Mouse (Mus musculus): Measurements from ENCODE around the gene Trak1.

Gene Trak1

DNA sequence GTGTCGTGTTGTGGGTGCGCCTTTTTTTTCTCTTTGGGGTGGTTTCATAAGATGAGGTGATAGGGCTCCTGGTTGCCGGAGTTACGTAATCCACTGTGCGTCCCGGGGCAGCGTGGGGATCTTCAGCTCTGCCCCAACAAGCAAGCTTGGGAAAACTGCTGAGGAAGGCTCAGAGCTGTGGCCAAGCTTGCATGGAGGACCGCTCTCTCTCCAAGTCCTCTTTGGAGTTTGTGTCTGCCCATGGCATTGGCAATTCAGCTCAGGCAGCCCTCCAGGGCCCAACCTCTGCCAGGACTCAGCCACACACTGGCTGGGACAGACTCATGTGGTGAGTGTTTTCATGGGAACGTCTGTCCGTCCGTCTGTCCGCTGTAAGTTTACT is 69.6 kb downstream of the Trak1 start:
- in situ Hi-C loops (cut with MboI, MseI): no loop called here

DNA sequence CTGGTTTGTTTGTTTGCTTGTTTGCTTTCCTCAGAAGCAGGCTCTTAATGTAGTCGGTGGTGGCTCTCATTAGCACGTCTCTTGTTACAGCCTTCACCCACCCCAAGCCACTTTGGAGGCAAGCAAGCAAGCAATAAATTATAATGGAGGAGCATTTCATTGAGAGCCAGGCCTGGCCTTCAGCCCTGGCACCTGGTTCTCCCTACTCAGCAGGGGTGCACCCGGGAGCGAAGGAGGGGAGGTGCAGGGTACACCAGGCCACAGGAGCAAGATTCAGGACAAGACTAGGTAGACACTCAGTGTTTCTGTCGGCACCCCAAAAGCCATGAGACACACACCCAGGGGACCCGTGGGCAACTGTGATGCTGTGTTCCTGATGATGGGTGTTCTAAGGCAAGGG is 72.3 kb downstream of the Trak1 start:
- in situ Hi-C loops (cut with MboI, MseI): no loop called here

DNA sequence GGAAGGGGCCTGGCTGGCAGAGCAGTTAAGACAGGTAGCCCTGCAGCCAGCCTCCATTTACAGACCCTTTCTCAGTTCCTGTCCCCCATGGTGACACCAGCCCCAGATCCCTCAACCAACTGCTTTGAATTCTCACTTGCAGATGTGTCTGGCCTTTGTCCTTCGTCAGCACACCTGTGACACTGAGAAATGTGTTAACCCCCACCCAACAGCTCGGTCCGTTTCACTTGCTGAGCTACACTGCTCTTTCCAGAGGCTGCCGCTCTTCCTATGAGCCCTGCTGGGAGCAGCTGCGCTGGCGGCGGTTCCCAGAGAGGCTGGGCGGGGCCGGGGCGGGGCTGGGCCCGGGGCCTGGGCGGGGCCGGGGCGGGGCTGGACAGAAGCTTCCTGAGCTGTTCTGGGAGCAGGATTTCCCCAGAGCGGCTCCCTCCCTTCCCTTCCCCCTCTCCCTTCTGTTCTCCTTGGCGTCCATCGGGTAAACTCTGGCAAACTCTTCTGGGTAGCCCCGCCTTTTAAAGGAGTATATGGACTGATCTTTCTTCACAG is 74.1 kb downstream of the Trak1 start:
- in situ Hi-C loops (cut with MboI, MseI): loop anchor here (5.0 kb wide), 2 partner anchors 84 to 109 kb away; no protein-coding TSS in a partner anchor

DNA sequence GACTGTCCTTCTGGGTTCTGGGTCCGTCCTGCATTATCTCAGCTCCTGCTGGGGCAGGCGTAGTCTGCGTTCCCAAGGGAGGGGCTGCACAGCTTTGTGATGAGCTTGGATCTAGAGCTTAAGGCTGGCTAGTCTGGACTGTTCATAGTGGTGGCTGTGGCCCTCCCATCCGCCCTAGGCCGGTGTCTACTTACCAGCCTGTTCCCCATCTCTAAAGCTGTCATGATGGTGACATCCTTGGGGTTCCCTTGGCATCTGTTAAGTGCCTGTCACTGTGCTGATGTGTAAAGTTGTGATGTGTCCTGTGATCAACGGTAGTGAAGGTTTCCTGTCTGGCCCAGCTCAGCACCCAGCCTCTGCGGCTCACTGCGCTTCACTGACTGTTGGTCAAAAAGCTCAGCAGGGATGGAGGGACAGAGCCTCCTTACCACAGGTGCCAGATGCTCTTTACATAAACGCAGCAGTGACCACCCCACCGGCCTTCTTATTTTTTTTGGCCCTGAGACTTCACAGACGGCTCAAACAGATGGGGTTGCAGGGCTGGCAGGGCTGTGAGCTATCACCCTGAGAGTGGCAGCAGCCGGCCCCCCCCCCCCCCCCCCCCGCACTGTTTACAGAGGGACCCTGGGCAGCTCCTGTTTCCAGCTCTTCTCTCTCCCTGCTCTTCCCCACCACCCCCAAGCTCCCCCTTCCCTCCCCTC is 74.8 kb downstream of the Trak1 start:
- in situ Hi-C loops (cut with MboI, MseI): loop anchor here (5.0 kb wide), 2 partner anchors 85 to 110 kb away; no protein-coding TSS in a partner anchor

DNA sequence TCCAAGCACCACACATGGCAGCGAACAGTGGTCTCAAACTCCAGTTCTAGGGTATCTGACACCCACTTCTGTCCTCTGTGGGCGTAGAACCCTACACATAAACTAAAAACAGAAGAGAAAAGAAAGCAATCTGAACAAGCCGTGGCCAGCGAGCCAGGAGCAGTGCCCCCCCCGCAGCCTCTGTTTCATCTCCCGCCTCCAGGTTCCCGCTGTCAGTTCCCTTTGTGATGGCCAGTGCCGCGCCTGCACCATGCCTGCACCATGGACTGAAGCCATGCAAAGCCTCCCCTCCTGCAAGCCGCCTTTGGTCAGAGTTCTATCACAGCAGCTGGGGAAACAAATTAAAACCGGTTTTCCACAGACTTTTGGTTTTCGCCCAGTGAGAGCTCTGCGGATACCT is 75.8 kb downstream of the Trak1 start:
- in situ Hi-C loops (cut with MboI, MseI): loop anchor here (5.0 kb wide), 2 partner anchors 86 to 111 kb away; no protein-coding TSS in a partner anchor

DNA sequence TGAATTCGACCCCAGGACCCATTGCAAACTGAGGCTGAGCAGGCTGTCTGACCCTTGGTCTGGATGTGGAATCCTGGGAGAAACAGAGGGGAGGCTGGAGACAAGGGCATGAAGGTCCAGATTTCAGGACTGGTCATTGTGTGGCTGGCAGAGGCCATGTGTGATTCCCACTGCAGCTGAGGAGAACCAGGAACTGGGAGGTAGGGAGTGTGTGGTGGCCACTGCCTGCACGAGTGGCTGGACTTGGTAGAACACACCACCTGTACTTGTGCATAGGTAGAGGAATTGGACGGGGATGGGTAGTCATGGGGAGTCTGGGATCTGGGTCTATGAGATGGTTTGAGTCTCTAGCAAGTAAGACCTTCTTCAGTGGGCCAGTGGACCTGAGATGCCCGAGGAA is 76.2 kb downstream of the Trak1 start:
- in situ Hi-C loops (cut with MboI, MseI): loop anchor here (5.0 kb wide), 2 partner anchors 86 to 111 kb away; no protein-coding TSS in a partner anchor

DNA sequence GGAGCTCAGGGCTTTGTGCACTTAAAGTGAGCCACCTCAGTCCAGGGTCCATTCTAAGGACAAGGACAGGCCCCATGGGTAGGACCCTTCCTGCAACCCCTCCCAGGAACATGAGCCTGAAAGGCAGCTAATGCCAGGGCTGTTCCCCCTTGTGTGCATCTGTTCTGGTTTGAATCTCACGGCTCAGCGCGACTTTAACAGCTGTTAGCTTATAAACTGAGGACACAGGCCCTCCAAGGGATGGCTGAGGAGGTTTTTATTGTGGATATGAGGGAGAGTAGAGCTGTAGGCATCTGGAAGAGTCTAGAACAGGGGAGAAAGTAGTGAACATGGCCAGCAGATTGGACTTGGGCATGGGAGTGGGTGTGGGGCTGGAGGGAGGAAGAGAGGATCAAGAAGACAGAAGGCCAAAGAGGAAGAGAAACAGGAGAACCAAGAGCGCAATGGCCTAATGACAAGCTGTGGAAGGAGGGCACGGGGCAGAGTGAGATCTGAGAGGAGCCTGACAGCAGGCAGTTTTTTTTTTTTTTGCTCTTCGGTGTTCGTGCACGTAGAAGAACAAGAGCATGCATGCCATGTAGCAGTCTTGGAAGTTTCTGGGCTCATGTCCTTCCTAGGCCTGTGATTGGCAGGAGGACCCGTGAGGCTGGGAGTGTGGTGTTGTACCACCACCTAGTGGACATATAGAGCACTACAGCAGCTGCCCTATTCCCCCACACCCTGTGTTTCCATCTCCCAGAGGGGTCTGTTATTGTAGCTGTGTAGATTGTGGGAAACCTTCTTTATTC is 77.0 kb downstream of the Trak1 start:
- in situ Hi-C loops (cut with MboI, MseI): loop anchor here (5.0 kb wide), 2 partner anchors 87 to 112 kb away; no protein-coding TSS in a partner anchor

DNA sequence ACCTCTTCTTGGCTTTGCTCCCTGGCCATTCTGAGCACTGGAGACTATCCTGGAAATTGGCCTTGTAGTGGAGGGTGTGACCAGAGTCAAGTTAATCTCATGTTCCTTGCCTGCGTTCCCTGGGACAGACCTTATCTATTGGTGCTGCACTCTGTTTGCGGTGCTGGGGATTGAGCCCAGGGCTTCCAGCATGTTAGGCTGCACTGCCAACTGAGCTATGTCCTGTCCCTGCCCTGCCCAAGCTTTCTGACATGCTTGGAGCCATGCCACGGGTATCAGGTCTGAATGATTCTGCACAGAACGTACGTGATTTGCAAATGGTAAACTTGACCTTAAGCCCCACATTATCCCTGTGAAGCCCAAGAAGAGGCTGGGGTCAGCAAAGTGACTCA is 77.6 kb downstream of the Trak1 start:
- in situ Hi-C loops (cut with MboI, MseI): loop anchor here (5.0 kb wide), 2 partner anchors 88 to 113 kb away; no protein-coding TSS in a partner anchor

DNA sequence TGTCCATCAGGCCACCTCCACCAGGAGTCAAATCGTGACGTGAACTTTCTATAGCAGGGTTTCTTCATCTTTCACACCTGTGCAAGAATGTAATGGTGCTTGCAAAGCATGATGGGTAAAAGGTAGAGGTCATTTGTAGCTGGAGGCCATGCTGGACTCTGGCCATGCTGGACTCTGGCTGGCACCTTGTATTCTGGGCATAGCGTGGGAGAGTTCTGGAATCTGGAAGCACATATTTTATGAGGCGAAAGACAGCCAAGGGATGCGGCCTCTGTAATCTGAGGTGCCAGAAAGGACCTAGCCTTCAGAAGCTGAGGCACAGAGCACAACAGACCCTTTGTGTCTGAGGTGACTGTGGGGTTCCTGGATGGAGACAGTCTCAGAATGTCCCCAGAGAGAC is 78.8 kb downstream of the Trak1 start:
- in situ Hi-C loops (cut with MboI, MseI): no loop called here

DNA sequence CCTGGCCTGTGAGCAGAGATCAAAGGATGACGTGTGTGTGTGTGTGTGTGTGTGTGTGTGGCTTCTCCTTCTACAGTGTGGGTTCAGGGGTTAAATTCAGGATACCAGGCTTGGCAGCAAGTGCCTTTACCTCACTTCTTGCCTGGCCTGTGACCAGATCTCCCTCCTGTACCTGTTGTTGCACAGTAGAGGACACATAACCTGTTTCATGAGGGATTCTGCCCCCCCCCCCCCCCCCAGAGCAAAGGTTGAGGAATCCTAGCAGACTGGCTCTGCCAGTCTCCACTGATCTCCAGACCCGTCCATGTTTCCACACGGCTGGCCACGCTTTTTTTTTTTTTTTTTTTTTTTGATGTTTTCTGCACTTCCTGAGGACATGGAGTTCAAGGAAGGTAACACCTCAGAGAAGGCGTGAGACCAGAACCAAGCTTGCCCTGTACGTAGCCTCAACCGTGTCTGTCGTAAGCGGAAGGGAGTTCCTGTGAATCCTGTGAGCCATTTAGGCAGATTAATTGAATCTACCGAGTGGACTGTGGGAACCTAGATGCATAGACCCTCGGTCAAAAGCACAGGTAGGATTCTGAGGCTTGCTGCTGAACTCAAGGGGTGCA is 83.1 kb downstream of the Trak1 start:
- in situ Hi-C loops (cut with MboI, MseI): loop anchor here (10.0 kb wide), 2 partner anchors 234 to 1656 kb away; no protein-coding TSS in a partner anchor

DNA sequence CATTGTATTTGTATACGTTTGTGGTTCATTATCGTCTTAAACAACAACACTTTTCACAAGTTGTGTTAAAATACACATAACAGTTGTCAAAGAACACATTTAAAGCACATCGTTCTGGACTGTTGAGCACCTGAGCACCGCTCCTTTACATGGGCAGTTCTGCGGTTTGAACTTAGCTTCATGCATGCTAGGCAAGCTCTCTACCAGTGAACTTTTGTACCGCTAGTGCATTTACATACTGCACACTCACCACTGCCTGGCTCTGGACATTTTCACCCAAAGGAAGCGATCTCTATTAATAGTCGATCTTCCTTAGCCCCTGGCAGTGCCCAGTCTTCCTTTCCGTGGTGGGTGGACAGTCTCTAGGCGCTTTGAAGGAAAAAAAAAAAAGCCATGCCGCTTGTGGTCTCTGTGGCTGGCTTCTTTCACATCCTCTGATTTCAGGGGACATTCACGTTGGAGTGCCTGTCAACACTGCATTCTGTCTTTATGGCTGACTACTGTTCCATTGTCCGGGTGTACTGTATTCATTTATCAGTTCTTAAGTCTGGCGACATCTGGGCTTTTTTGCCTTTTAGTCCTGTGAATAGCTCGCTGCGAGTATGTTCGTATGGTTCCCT is 84.5 kb downstream of the Trak1 start:
- in situ Hi-C loops (cut with MboI, MseI): loop anchor here (10.0 kb wide), 2 partner anchors 233 to 1657 kb away; no protein-coding TSS in a partner anchor

DNA sequence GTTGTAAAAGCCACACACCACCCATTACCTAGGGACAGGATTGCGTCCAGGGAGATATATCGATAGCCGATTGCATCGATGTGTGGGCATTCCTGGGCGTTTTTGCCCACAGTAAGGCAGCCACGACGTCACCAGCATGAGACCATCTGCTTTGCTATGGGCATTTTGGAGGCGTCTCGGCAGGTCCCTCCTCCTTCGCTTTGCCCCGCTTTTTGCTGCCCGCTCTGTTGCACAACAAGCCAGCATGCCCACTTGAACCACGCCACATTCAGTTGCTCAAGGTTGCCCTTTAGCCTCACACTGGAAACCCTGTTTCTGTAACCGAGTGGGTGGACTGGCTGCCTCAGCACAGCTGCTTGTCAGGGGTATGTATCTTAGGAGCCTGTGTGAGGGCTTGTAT is 85.3 kb downstream of the Trak1 start:
- in situ Hi-C loops (cut with MboI, MseI): loop anchor here (10.0 kb wide), 2 partner anchors 232 to 1658 kb away; no protein-coding TSS in a partner anchor

DNA sequence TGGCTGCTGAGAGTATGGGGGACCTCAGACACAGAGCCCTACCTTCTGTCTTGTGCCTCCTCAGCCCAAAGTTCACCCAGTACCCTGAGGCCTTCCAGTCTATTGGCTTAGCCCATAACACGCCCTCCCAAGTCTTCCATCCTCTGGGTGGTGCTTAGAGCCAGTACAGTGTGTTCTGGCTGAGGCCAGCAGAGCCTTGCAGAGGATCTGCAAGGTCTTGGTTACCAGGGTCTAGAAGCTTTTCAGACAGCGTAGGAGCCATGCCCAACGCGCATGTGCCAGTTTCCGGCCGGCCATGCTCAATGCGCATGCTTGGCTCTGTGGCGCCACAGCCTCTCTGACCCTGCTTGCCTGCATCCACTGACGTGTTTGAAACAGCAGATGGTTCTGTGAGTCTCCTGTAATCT is 85.9 kb downstream of the Trak1 start:
- in situ Hi-C loops (cut with MboI, MseI): loop anchor here (10.0 kb wide), 2 partner anchors 232 to 1658 kb away; no protein-coding TSS in a partner anchor

DNA sequence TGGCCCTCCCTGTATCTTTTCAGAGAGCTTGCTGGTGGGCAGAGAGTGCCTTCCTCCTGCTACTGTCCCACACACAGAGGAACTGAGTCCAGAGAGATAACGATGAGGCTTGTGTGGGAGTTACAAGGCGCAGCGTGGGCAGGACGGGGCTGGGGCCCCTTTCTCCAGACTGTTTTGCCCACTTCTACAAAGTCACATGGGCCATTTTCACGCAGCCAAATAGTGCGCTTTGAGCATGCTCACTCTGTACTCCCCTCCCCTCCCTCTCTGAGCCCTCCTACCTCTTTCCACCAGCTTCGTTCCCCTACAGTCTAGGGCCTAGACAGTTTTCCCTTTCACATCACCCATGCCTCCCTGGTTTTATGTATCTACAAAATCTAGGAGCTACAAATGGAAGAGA is 87.3 kb downstream of the Trak1 start:
- in situ Hi-C loops (cut with MboI, MseI): loop anchor here (10.0 kb wide), 2 partner anchors 230 to 1660 kb away; no protein-coding TSS in a partner anchor

DNA sequence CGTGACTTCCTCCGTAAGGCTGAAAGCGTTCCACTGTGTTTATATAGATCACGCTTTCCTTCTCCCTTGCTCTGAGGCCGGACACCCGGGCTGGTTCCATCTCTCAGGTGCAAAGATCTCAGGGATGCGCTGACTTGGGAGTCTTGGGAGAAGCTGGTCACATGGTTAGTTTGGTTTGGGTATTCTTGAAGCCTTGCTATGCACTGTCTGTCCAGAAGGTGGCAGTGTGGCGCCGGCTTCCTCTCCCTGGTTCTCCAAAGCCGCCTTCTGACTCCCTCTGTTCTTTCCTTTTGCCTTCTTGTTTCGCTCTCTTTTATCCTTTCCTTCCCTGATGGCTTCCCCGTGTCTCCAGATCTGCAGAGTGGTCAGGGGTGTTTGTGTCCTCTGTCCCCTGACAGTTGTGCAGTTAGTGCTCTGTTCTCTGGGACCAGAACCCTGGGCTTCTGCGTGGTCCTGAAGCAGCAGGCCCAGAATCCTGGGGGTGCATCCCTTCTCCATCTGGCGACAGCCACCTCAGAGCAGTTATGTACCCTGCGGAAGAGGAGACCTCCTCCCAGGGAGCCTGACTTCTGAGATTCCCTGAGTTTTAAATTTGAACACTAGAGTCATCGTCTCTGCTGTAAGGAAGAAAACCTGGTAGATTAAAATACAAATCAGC is 87.9 kb downstream of the Trak1 start:
- in situ Hi-C loops (cut with MboI, MseI): loop anchor here (10.0 kb wide), 2 partner anchors 230 to 1660 kb away; no protein-coding TSS in a partner anchor

DNA sequence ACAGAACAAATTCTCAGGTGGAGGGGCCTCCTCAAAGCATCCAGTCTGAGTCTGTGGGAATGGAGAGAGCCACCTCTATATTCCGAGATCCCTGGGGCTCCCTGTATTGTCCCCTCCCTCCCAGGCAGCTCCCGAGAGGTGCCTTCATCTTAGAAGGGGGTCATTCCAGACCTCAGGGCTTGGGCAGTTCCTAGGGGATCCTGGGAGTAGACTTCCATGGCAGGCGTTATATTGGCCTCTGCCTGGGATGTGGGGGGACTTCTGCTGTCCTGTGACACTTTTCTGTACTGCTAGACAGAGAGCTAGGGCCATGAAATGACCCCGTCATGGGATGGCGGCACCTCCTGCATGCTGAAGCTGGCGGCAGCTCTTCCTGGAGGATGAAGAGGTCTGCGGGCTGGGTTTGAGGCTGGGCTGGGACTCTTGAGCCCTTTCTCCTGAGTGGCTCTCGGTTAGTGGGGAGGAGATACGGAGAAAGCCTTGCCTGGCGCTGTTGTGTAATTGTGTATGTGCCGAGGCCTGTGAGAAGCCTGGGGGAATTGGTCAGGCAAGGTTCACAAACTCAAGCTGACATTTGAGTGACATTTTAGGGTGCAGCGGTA is 88.5 kb downstream of the Trak1 start:
- in situ Hi-C loops (cut with MboI, MseI): loop anchor here (10.0 kb wide), 2 partner anchors 229 to 1661 kb away; no protein-coding TSS in a partner anchor

DNA sequence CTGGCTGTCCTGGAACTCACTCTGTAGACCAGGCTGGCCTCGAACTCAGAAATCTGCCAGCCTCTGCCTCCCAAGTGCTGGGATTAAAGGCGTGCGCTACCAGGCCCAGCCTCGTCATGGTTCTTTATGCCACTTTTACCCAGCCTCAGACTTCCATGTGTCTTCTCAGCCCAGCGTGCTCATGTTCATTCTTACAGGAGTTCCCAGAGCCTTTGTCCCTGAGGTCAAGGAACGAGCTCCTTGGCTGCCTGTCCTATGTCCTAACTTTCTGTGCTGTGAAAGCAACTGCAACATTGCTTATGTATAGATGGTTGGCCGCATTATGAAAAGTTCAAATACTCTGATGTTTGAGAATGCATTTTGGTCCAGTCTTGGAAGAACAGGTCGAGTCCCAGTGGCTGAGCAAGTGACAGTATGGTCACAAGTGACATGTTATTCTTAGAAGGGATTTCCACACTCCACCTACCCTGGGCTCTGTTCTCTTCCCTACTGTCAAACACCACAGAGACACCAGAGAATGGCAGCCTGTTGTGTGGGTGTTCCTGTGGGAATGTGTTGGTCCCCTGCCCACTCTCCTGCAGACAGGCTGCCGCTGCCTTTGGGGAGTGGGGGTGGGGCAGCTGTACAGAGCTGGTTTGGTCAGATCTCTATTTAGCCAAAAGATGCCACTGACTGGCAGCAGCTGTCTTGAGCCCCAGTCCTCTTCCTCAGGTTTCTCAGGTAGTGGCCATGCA is 90.4 kb downstream of the Trak1 start:
- in situ Hi-C loops (cut with MboI, MseI): loop anchor here (10.0 kb wide), 2 partner anchors 227 to 1663 kb away; no protein-coding TSS in a partner anchor

DNA sequence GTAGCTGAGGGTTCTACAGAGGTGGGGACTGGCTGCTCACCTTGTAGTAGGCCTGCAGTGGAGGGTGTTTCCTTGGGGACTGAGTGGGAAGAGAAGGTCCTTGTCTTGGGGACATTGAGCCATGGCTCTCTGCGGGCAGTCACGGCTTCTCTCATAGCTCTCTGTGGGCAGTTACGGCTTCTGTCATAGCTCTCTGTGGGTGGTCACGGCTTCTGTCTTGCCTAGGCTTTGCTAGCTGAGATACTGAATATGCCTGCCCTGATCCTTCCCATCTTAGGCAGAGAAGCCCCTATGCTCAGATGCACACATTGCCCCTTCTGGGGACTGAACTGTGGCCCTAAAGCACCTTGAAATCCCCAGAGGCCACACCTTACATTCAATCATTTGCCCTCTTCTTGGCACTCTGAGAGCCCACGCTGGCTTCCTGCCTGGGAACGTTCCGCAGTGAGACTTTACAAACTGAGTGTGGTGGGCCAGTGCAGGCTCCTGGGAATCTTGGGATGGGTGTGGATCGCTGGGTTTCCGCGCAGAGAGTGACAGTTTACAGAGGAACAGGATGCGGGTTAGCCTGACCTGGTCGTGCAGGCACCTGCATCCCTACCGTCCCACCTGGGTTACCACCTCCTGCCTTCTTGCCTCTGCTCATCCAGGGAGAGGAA is 91.1 kb downstream of the Trak1 start:
- in situ Hi-C loops (cut with MboI, MseI): loop anchor here (10.0 kb wide), 2 partner anchors 226 to 1664 kb away; no protein-coding TSS in a partner anchor

DNA sequence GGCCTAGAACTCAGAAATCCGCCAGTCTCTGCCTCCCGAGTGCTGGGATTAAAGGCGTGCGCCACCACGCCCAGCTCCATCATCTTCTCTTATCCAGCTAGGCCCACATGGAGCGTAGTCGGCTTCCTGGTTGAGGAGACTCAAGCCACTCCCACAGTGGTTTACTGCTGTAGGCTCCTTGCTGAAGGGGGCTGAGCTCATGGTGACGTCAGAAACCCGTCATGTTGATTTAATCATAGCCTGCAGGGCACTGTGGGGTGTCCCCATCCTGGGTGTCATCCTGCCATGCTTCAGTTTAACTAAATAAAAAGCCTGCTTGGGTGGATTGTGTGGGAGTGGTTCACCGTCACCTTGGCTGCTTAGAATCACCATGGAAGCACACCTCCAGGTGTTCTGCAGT is 92.0 kb downstream of the Trak1 start:
- in situ Hi-C loops (cut with MboI, MseI): loop anchor here (10.0 kb wide), 2 partner anchors 226 to 1664 kb away; no protein-coding TSS in a partner anchor

Data from T-helper 2 cell (primary cell).